Mouse (Mus musculus) myocyte (in vitro differentiated cells): Measurements from ENCODE around the gene Rapgef3. TPM values are rescaled to one million over a fixed set of nuclear protein-coding genes. Genes with fewer than 3 reads are reported as not detected.

ENCODE experiments used
- H3K27me3 ChIP-seq: one replicate; pipeline ENCODE4 v1.6.1; 2011; ENCODE audit not compliant: control insufficient read depth, insufficient read depth, insufficient read length
- H3K36me3 ChIP-seq: one replicate; pipeline ENCODE4 v1.6.1; 2011; ENCODE audit not compliant: control insufficient read depth, insufficient read depth
- H3K4me2 ChIP-seq: one replicate; pipeline ENCODE4 v1.6.1; 2011; ENCODE audit warnings: low read depth, control low read depth
- H3K4me3 ChIP-seq: one replicate; pipeline ENCODE4 v1.5.1; 2011; ENCODE audit warnings: mild to moderate bottlenecking, control low read depth, moderate library complexity
- H3K79me2 ChIP-seq: one replicate; pipeline ENCODE4 v1.6.1; 2011; ENCODE audit not compliant: control insufficient read depth, insufficient read depth
- H3ac ChIP-seq: one replicate; pipeline ENCODE4 v1.6.1; 2011; ENCODE audit not compliant: control insufficient read depth, insufficient read length
- CEBPB ChIP-seq: IDR thresholded peaks from 2 replicates; pipeline ENCODE4 v1.6.1; 2011; ENCODE audit warnings: mild to moderate bottlenecking, moderate library complexity; ENCODE audit not compliant: poor library complexity, insufficient read depth, severe bottlenecking
- E2F4 ChIP-seq: IDR thresholded peaks from one replicate; pipeline ENCODE4 v1.6.1; 2011; ENCODE audit warnings: mild to moderate bottlenecking, control low read depth, moderate library complexity; ENCODE audit not compliant: insufficient read depth
- MAX ChIP-seq: IDR thresholded peaks from one replicate; pipeline ENCODE4 v1.6.1; 2011; ENCODE audit warnings: low read depth, mild to moderate bottlenecking, control low read depth
- MYOD1 ChIP-seq, 3 experiments: IDR thresholded peaks; one replicate each; pipeline ENCODE4 v1.6.1; 2011; ENCODE audit warnings: control low read depth in 2 of 3, low read depth in 2 of 3, mild to moderate bottlenecking in 2 of 3, moderate library complexity in 1 of 3; ENCODE audit not compliant: insufficient read length in 2 of 3, control insufficient read depth in 1 of 3
- MYOG ChIP-seq, 3 experiments: IDR thresholded peaks; one replicate each; pipeline ENCODE4 v1.6.1; 2011; ENCODE audit warnings: control low read depth in 2 of 3, low read depth in 2 of 3, mild to moderate bottlenecking in 2 of 3; ENCODE audit not compliant: insufficient read length in 2 of 3, control insufficient read depth in 1 of 3, insufficient read depth in 1 of 3
- POLR2A ChIP-seq: IDR thresholded peaks from one replicate; pipeline ENCODE4 v1.6.1; 2011; ENCODE audit warnings: low read depth, mild to moderate bottlenecking, control low read depth, moderate library complexity; ENCODE audit not compliant: insufficient read length
- POLR2AphosphoS2 ChIP-seq: IDR thresholded peaks from one replicate; pipeline ENCODE4 v1.6.1; 2011; ENCODE audit warnings: low read depth, control low read depth; ENCODE audit not compliant: insufficient read length
- REST ChIP-seq: IDR thresholded peaks from one replicate; pipeline ENCODE4 v1.6.1; 2011; ENCODE audit warnings: mild to moderate bottlenecking, control low read depth, moderate library complexity; ENCODE audit not compliant: insufficient read depth, insufficient read length
- SRF ChIP-seq: IDR thresholded peaks from one replicate; pipeline ENCODE4 v1.6.1; 2011; ENCODE audit warnings: low read depth; ENCODE audit not compliant: control insufficient read depth, insufficient read length
- TCF12 ChIP-seq: IDR thresholded peaks from one replicate; pipeline ENCODE4 v1.6.1; 2011; ENCODE audit warnings: mild to moderate bottlenecking, control low read depth; ENCODE audit not compliant: poor library complexity, insufficient read depth, severe bottlenecking
- TCF3 ChIP-seq: IDR thresholded peaks from one replicate; pipeline ENCODE4 v1.6.1; 2011; ENCODE audit warnings: low read depth, control low read depth; ENCODE audit not compliant: insufficient read length
- USF1 ChIP-seq: IDR thresholded peaks from one replicate; pipeline ENCODE4 v1.6.1; 2011; ENCODE audit warnings: low read depth, mild to moderate bottlenecking, control low read depth, moderate library complexity
- polyA plus RNA-seq: library from polyadenylated mRNA; unstranded; fragments of >200 nt; fragmentation: generic; extraction: Trizol; gene quantifications from one replicate; pipeline ENCODE4 v1.2.1, GENCODE M21; 2012; ENCODE audit warnings: missing spikeins

The Rapgef3 gene
- polyA plus RNA-seq, 1 experiment = 1.2 TPM

DNA sequence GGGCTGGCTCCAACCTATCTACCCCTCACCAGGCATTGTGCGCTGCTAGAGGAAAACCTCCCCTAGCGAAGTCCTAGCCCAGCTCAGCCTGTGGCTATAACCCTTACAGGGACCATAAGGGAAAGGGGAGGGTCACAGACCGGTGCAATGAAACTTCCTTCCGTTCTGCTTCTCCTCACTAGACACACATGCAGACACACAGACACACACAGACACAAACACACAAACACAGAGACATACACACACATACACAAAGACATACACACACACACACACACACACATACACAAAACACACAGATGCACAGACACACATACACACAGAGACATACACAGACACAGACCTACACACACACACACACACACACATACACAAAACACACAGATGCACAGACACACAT, 25.2 kb downstream of the Rapgef3 start:
- Histone ChIP-seq H3K27me3 (peaks cover 42% of the 10 kb centered on the region), H3K4me3 (no peak overlapping the region), H3K79me2 (no peaks in the 10 kb centered on the region)

DNA sequence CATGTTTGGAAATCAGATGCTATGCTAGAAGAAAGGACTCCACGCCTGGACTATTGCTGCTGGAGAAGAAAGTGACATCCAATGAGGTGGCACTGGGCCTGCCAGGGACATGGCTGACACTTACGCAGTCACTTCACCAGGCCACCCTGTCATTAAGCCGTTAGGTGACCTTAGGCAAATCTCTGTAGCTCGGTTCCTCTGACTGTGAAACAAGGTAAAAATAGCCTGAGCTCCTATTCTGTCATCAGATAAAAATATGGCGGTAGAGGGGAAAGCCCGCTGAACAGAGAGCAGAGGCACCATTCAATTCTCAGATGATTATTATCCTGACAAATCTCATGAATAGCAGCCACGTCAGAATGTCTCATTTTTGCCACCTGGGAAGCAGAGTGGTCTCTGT, 25.7 kb downstream of the Rapgef3 start:
- Histone ChIP-seq H3K27me3 (peaks cover 42% of the 10 kb centered on the region), H3K79me2 (no peaks in the 10 kb centered on the region), H3K4me2 (no peak overlapping the region), H3ac (no peak overlapping the region), H3K4me3 (no peak overlapping the region), H3K36me3 (no peaks in the 10 kb centered on the region)
- TF ChIP-seq MYOD1 (IDR thresholded peaks at IDR 0.05; ENCODE audit: control insufficient read depth in 1 of 3, insufficient read length in 2 of 3, low read depth in 2 of 3) = no peak
- no peak for TF ChIP-seq USF1
- TF ChIP-seq TCF3 = no peak
- TF ChIP-seq POLR2AphosphoS2 = no peak
- TF ChIP-seq SRF = no peak
- TF ChIP-seq TCF12 = no peak
- TF ChIP-seq REST = no peak
- no peak for TF ChIP-seq MYOG (IDR thresholded peaks at IDR 0.05; ENCODE audit: control insufficient read depth in 1 of 3, insufficient read depth in 1 of 3, insufficient read length in 2 of 3, low read depth in 2 of 3)
- no peak for TF ChIP-seq E2F4
- TF ChIP-seq CEBPB = no peak
- no peak for TF ChIP-seq POLR2A
- TF ChIP-seq MAX = no peak

More for the DNA sequence above, 25.2 kb downstream of the Rapgef3 start:
- TF ChIP-seq SRF (no peak), TCF12 (no peak), CEBPB (no peak)
- H3ac ChIP-seq = no peak overlapping the region
- H3K4me2 ChIP-seq = no peak overlapping the region
- no peaks in the 10 kb centered on the region for H3K36me3 ChIP-seq

DNA sequence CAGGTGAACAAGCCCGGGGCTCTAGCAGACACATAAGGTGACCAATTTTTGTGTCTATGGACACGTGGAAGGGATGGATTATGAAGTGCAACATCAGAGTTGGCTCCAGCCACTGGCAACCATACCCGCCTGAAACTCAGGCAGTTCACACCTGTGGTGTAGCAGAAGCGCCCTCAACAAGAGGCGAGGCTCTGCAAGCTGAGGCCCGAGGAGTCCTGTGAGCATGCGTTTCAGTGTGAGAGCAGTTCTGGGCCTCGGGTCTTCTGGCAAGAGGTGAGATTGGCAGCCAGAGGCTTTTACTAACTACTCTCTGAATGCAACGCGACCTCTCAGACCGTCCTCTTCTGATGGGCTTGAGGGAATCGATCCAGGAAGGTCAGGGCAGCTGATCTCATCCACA, 26.1 kb downstream of the Rapgef3 start:
- Histone ChIP-seq H3K27me3 (peaks cover 38% of the 10 kb centered on the region), H3K79me2 (no peaks in the 10 kb centered on the region), H3K36me3 (no peaks in the 10 kb centered on the region), H3K4me2 (no peak overlapping the region), H3ac (no peak overlapping the region), H3K4me3 (no peak overlapping the region)
- no peak for TF ChIP-seq MAX

DNA sequence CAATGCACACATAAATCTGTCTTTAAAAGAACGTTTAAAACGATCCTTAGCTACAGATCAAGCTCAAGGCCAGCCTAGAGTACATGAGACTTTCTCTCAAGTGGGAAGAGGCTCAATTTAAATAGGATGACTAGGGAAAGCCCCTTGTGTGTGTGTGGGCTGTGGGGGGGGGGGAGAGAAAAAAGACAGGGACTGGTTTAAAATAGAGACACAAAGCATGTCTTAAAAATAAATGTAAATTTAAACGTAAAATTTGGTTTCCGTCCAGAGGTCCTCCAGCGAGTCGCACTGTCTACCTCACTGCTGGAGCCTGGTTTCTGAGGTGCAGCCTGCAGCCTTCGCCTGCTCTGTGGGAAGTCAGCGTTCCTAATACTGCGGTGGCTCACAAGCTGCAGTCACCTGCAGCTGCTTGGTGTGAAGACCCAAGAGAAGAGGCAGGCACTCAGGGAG, 27.5 kb downstream of the Rapgef3 start:
- Histone ChIP-seq H3ac (no peak overlapping the region), H3K4me2 (no peak overlapping the region), H3K27me3 (peaks cover 28% of the 10 kb centered on the region), H3K36me3 (no peaks in the 10 kb centered on the region), H3K79me2 (no peaks in the 10 kb centered on the region), H3K4me3 (no peak overlapping the region)
- TF ChIP-seq E2F4 (no peak), SRF (no peak), MAX (no peak), REST (no peak), MYOG (IDR thresholded peaks at IDR 0.05; ENCODE audit: control insufficient read depth in 1 of 3, insufficient read depth in 1 of 3, insufficient read length in 2 of 3, low read depth in 2 of 3) (no peak), POLR2AphosphoS2 (no peak), USF1 (no peak), CEBPB (no peak), TCF3 (no peak), TCF12 (no peak), POLR2A (no peak), MYOD1 (IDR thresholded peaks at IDR 0.05; ENCODE audit: control insufficient read depth in 1 of 3, insufficient read length in 2 of 3, low read depth in 2 of 3) (no peak)

DNA sequence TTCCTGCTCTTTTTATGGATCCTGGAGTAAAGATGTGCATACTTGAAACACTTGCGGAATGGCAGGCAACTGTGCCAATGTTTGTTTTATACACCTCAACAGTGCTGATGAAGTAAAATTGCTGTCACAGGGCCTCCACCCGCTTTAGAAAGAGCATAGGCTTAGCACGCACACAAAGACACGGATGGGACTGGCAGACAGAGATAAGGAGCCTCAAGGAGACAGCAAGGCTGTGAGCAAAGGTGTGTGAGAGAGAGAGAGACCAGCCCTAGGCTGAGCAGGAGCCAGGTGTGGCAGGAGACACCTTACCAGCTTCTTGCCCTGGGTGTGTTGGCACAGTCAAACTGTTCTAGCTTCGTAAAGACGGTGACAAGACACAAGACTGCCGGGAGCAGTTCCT, 28.8 kb downstream of the Rapgef3 start:
- TF ChIP-seq REST = no peak
- TF ChIP-seq USF1 = no peak
- no peak for TF ChIP-seq TCF12
- TF ChIP-seq MYOG (IDR thresholded peaks at IDR 0.05; ENCODE audit: control insufficient read depth in 1 of 3, insufficient read depth in 1 of 3, insufficient read length in 2 of 3, low read depth in 2 of 3) = no peak
- no peak for TF ChIP-seq POLR2A
- no peak for TF ChIP-seq TCF3
- no peak for TF ChIP-seq SRF
- no peak for TF ChIP-seq POLR2AphosphoS2
- TF ChIP-seq MYOD1 (IDR thresholded peaks at IDR 0.05; ENCODE audit: control insufficient read depth in 1 of 3, insufficient read length in 2 of 3, low read depth in 2 of 3) = no peak
- TF ChIP-seq E2F4 = no peak
- TF ChIP-seq CEBPB = no peak
- TF ChIP-seq MAX = no peak

More for the DNA sequence above, 28.8 kb downstream of the Rapgef3 start:
- Histone ChIP-seq H3K27me3 (peaks cover 21% of the 10 kb centered on the region), H3K4me2 (no peak overlapping the region), H3K79me2 (no peaks in the 10 kb centered on the region), H3ac (no peak overlapping the region), H3K36me3 (no peaks in the 10 kb centered on the region), H3K4me3 (no peak overlapping the region)
